Mouse (Mus musculus): ENCODE measurements at regions not wholly inside any gene's neighbourhood (a gene's known extent, or its start where the extent isn't known, plus 50 kb on each side); places are given as distances from the start of the nearest gene placed in this dataset.

- no peaks in the 10 kb centered on the region for H3K36me3 ChIP-seq (ENCODE audit: control insufficient read depth, insufficient read depth, low read length)
- no peaks in the 10 kb centered on the region for H3K9me3 ChIP-seq (ENCODE audit: control insufficient read depth, low read length)
- no peaks in the 10 kb centered on the region for H3K27me3 ChIP-seq (ENCODE audit: control insufficient read depth, insufficient read depth, low read length)
- H3K4me2 ChIP-seq (replicated peaks; ENCODE audit: low read depth, low read length): no peak overlapping the region
- DNase-seq (ENCODE audit: low spot score): no peak
- no peak overlapping the region for H3K9ac ChIP-seq (ENCODE audit: low read depth, low read length)
- WGBS: 16% methylated on average over 6 of the region's 6 CpGs
- H3K4me1 ChIP-seq (replicated peaks; ENCODE audit: control insufficient read depth, insufficient read depth, low read length): peaks cover 11% of the 10 kb centered on the region; the same call in 1 of the 2 replicates
- 0 out of 2 replicates have a peak overlapping the region, but pooled peaks have one; percentile 25 for H3K27ac ChIP-seq (ENCODE audit: low read depth, low read length)
- H3K4me3 ChIP-seq (ENCODE audit: low read depth, low read length): no peak overlapping the region
- ATAC-seq (ENCODE audit: low FRiP score): no peak
Measured at GRCm38 (mm10) chr17:83988897-83989296, 141.1 kb upstream of the Haao start.

- H3K36me3 ChIP-seq (ENCODE audit: control insufficient read depth, insufficient read depth, low read length): no peaks in the 10 kb centered on the region
- DNase-seq (ENCODE audit: low spot score): no peak
- no peaks in the 10 kb centered on the region for H3K27me3 ChIP-seq (ENCODE audit: control insufficient read depth, insufficient read depth, low read length)
- H3K4me3 ChIP-seq (ENCODE audit: low read depth, low read length): no peak overlapping the region
- ATAC-seq (ENCODE audit: low FRiP score): no peak
- peaks cover 11% of the 10 kb centered on the region; the same call in 1 of the 2 replicates for H3K4me1 ChIP-seq (replicated peaks; ENCODE audit: control insufficient read depth, insufficient read depth, low read length)
- H3K9ac ChIP-seq (ENCODE audit: low read depth, low read length): no peak overlapping the region
- 96% methylated on average over 5 of the region's 5 CpGs for WGBS
- H3K27ac ChIP-seq (ENCODE audit: low read depth, low read length): no peak overlapping the region
- no peak overlapping the region for H3K4me2 ChIP-seq (replicated peaks; ENCODE audit: low read depth, low read length)
- no peaks in the 10 kb centered on the region for H3K9me3 ChIP-seq (ENCODE audit: control insufficient read depth, low read length)
Measured at GRCm38 (mm10) chr17:83988165-83988564, 140.4 kb upstream of the Haao start.

GRCm38 (mm10) chr17:83987683-83988082 is 139.9 kb upstream of the Haao start:
- Histone ChIP-seq H3K9me3 (ENCODE audit: control insufficient read depth, low read length) (no peaks in the 10 kb centered on the region), H3K9ac (ENCODE audit: low read depth, low read length) (no peak overlapping the region), H3K4me3 (ENCODE audit: low read depth, low read length) (no peak overlapping the region), H3K4me1 (replicated peaks; ENCODE audit: control insufficient read depth, insufficient read depth, low read length) (peaks cover 11% of the 10 kb centered on the region; the same call in 1 of the 2 replicates), H3K4me2 (replicated peaks; ENCODE audit: low read depth, low read length) (no peak overlapping the region), H3K27ac (ENCODE audit: low read depth, low read length) (no peak overlapping the region), H3K36me3 (ENCODE audit: control insufficient read depth, insufficient read depth, low read length) (no peaks in the 10 kb centered on the region), H3K27me3 (ENCODE audit: control insufficient read depth, insufficient read depth, low read length) (no peaks in the 10 kb centered on the region)
- ATAC-seq (ENCODE audit: low FRiP score) (no peak), DNase-seq (ENCODE audit: low spot score) (no peak)
- 88% methylated on average over 4 of the region's 4 CpGs for WGBS

- peak overlapping the region; percentile 72 for H3K27ac ChIP-seq (ENCODE audit: low read depth, low read length)
- H3K36me3 ChIP-seq (ENCODE audit: control insufficient read depth, insufficient read depth, low read length): no peaks in the 10 kb centered on the region
- no peaks in the 10 kb centered on the region for H3K27me3 ChIP-seq (ENCODE audit: control insufficient read depth, insufficient read depth, low read length)
- H3K9ac ChIP-seq (ENCODE audit: low read depth, low read length): no peak overlapping the region
- ATAC-seq (ENCODE audit: low FRiP score) (peak; percentile 18; the same call in 1 of the 2 replicates), DNase-seq (ENCODE audit: low spot score) (no peak)
- H3K4me2 ChIP-seq (replicated peaks; ENCODE audit: low read depth, low read length): no peak overlapping the region
- H3K4me3 ChIP-seq (ENCODE audit: low read depth, low read length): no peak overlapping the region
- no peaks in the 10 kb centered on the region for H3K9me3 ChIP-seq (ENCODE audit: control insufficient read depth, low read length)
- H3K4me1 ChIP-seq (replicated peaks; ENCODE audit: control insufficient read depth, insufficient read depth, low read length): peaks cover 11% of the 10 kb centered on the region; the same call in 1 of the 2 replicates
- WGBS: 52% methylated on average over 15 of the region's 15 CpGs
Measured at GRCm38 (mm10) chr17:83985916-83986578, 138.3 kb upstream of the Haao start.

GRCm38 (mm10) chr17:83985333-83985790 is 137.6 kb upstream of the Haao start:
- no peaks in the 10 kb centered on the region for H3K36me3 ChIP-seq (ENCODE audit: control insufficient read depth, insufficient read depth, low read length)
- H3K4me3 ChIP-seq (ENCODE audit: low read depth, low read length): no peak overlapping the region
- H3K27ac ChIP-seq (ENCODE audit: low read depth, low read length): peak overlapping the region; percentile 72
- peaks cover 11% of the 10 kb centered on the region; the same call in 1 of the 2 replicates for H3K4me1 ChIP-seq (replicated peaks; ENCODE audit: control insufficient read depth, insufficient read depth, low read length)
- no peaks in the 10 kb centered on the region for H3K27me3 ChIP-seq (ENCODE audit: control insufficient read depth, insufficient read depth, low read length)
- H3K4me2 ChIP-seq (replicated peaks; ENCODE audit: low read depth, low read length): no peak overlapping the region
- DNase-seq (ENCODE audit: low spot score): no peak
- H3K9me3 ChIP-seq (ENCODE audit: control insufficient read depth, low read length): no peaks in the 10 kb centered on the region
- H3K9ac ChIP-seq (ENCODE audit: low read depth, low read length): 0 out of 2 replicates have a peak overlapping the region, but pooled peaks have one; percentile 0
- ATAC-seq (ENCODE audit: low FRiP score): 0 out of 2 replicates have a peak, but pooled peaks have one; percentile 23
- WGBS: 53% methylated on average over 17 of the region's 17 CpGs

- no peak overlapping the region for H3K4me2 ChIP-seq (replicated peaks; ENCODE audit: low read depth, low read length)
- no peaks in the 10 kb centered on the region for H3K36me3 ChIP-seq (ENCODE audit: control insufficient read depth, insufficient read depth, low read length)
- 93% methylated on average over 9 of the region's 9 CpGs for WGBS
- no peak overlapping the region for H3K4me3 ChIP-seq (ENCODE audit: low read depth, low read length)
- H3K4me1 ChIP-seq (replicated peaks; ENCODE audit: control insufficient read depth, insufficient read depth, low read length): peaks cover 10% of the 10 kb centered on the region; the same call in 1 of the 2 replicates
- no peak for ATAC-seq (ENCODE audit: low FRiP score)
- H3K9ac ChIP-seq (ENCODE audit: low read depth, low read length): no peak overlapping the region
- no peaks in the 10 kb centered on the region for H3K9me3 ChIP-seq (ENCODE audit: control insufficient read depth, low read length)
- no peak for DNase-seq (ENCODE audit: low spot score)
- H3K27me3 ChIP-seq (ENCODE audit: control insufficient read depth, insufficient read depth, low read length): no peaks in the 10 kb centered on the region
- H3K27ac ChIP-seq (ENCODE audit: low read depth, low read length): no peak overlapping the region; the same call in 1 of the 2 replicates
Measured at GRCm38 (mm10) chr17:83983837-83984388, 136.2 kb upstream of the Haao start.

GRCm38 (mm10) chr17:83983070-83983836 is 135.5 kb upstream of the Haao start:
- Histone ChIP-seq H3K9me3 (ENCODE audit: control insufficient read depth, low read length) (no peaks in the 10 kb centered on the region), H3K4me2 (replicated peaks; ENCODE audit: low read depth, low read length) (no peak overlapping the region), H3K9ac (ENCODE audit: low read depth, low read length) (no peak overlapping the region), H3K4me3 (ENCODE audit: low read depth, low read length) (no peak overlapping the region), H3K27ac (ENCODE audit: low read depth, low read length) (peak overlapping the region; percentile 67; the same call in 1 of the 2 replicates), H3K36me3 (ENCODE audit: control insufficient read depth, insufficient read depth, low read length) (no peaks in the 10 kb centered on the region), H3K27me3 (ENCODE audit: control insufficient read depth, insufficient read depth, low read length) (no peaks in the 10 kb centered on the region), H3K4me1 (replicated peaks; ENCODE audit: control insufficient read depth, insufficient read depth, low read length) (peaks cover 8% of the 10 kb centered on the region; the same call in 1 of the 2 replicates)
- ATAC-seq (ENCODE audit: low FRiP score) (no peak), DNase-seq (ENCODE audit: low spot score) (no peak)
- WGBS: 51% methylated on average over 18 of the region's 18 CpGs

- H3K4me1 ChIP-seq (replicated peaks; ENCODE audit: control insufficient read depth, insufficient read depth, low read length): peaks cover 8% of the 10 kb centered on the region; the same call in 1 of the 2 replicates
- DNase-seq (ENCODE audit: low spot score): no peak
- WGBS: 44% methylated on average over 8 of the region's 8 CpGs
- peak overlapping the region; percentile 67; the same call in 1 of the 2 replicates for H3K27ac ChIP-seq (ENCODE audit: low read depth, low read length)
- H3K4me2 ChIP-seq (replicated peaks; ENCODE audit: low read depth, low read length): no peak overlapping the region
- no peaks in the 10 kb centered on the region for H3K27me3 ChIP-seq (ENCODE audit: control insufficient read depth, insufficient read depth, low read length)
- H3K9ac ChIP-seq (ENCODE audit: low read depth, low read length): no peak overlapping the region
- no peaks in the 10 kb centered on the region for H3K36me3 ChIP-seq (ENCODE audit: control insufficient read depth, insufficient read depth, low read length)
- H3K4me3 ChIP-seq (ENCODE audit: low read depth, low read length): no peak overlapping the region
- no peak for ATAC-seq (ENCODE audit: low FRiP score)
- no peaks in the 10 kb centered on the region for H3K9me3 ChIP-seq (ENCODE audit: control insufficient read depth, low read length)
Measured at GRCm38 (mm10) chr17:83982700-83983069, 134.9 kb upstream of the Haao start.

Measured in hindbrain, embryonic 11.5 days (tissue).